Mouse (Mus musculus): ENCODE measurements around the gene Arpc1b.

DNA sequence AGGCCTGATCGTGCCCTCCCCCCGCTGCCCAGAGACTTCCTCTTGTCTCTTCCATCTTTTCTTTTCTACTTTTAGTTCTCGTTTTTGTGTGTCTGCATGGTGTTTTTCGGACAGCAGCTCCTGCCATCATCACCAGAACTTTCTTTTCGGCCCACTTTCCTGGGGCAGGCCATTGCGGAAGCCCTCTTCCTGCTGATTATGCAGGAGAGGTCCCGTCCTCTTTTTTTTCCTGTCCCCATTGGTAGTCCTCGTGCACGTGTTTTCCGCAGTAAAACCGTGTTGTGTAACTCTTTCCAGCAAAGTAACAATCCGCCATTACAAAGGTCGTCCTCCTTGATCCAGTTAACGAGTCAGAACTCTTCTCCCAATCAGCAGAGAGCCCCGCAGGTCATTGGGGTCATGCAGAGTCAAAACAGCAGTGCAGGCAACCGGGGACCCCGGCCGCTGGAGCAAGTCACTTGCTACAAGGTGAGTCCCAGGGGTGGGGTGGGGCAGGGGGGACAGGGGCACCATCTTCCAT lies 64.5 kb downstream of the Arpc1b start:
- no peak for TF ChIP-seq POLR2A (IDR thresholded peaks at IDR 0.05; ENCODE audit: borderline replicate concordance, control insufficient read depth, low read depth, low read length)
- TF ChIP-seq CTCF (IDR thresholded peaks at IDR 0.05; ENCODE audit: control insufficient read depth, insufficient read depth, low read length), result no peak
